Mouse (Mus musculus): ENCODE results near the gene Fggy.
A peak's percentile ranks its signal among the peaks of the same experiment; 100 is the strongest.

The Fggy gene

DNA sequence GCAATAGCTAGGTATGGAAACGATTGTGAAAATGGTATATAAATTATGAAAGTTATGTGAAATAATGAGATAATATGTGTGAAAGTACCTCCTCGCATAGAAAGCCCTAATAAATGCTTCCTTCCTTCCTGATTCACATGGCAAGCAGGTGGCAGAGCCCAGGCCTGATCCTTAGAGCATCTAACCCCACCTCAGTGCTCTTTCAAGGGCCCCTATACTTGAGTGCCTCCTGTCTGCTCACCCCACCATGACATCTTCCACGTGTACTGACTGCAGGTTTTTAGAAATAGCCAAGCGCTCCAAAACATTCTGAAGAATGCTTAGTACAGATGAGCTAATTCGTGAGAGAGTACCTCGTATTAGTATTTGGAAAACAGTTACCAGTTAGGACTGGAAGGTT, 311.0 kb downstream of the Fggy start:
- H3K4me1 ChIP-seq (replicated peaks; ENCODE audit: low read depth, low read length): no peaks in the 10 kb centered on the region
- H3K9me3 ChIP-seq (ENCODE audit: low read length): no peaks in the 10 kb centered on the region
- TF ChIP-seq CTCF (conservative IDR thresholded peaks at IDR 0.05; ENCODE audit: low read length): no peak
- no peak for TF ChIP-seq NANOG (IDR thresholded peaks at IDR 0.05; ENCODE audit: borderline replicate concordance, low read length)
- no peak for TF ChIP-seq POU5F1 (IDR thresholded peaks at IDR 0.05; ENCODE audit: borderline replicate concordance, low read length)
- no peaks in the 10 kb centered on the region for H3K27me3 ChIP-seq (ENCODE audit: insufficient read depth, low read length)
- H3K36me3 ChIP-seq (ENCODE audit: insufficient read depth, low read length): no peaks in the 10 kb centered on the region
- no peak overlapping the region for H3K4me3 ChIP-seq (replicated peaks; ENCODE audit: low read length)

DNA sequence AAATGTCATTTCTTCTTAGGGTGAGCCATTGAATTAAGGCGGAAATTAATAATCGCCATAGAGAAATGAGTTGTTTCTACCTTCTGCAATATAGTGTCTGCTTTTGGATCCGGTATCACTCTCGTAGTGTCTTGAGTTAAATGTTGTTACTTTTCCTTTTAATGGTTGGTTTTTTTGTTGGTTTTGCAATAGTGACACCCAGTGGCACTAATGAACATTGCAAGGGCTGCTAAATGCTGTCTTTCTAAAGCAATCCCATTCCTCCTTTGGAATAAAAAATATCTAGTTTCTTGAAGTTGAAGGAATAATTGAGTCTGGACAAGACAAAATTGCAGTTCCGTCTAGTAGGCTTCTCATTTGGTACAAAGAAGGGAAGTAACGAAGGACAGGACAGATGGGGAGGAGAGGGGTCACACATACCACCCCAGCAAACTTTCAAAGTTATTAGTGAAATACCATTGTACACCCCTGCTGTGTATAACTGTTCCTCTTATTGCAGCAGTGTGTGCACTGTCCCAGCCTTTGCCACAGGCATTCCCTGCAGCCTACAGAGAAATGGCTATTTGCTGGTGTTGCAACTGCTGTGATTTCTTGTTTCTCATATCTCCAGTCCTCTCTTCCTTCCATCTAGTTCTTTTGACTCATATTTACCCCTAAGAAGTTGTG, 314.0 kb downstream of the Fggy start:
- Histone ChIP-seq H3K27me3 (ENCODE audit: insufficient read depth, low read length) (no peaks in the 10 kb centered on the region), H3K4me1 (replicated peaks; ENCODE audit: low read depth, low read length) (no peaks in the 10 kb centered on the region), H3K4me3 (replicated peaks; ENCODE audit: low read length) (no peak overlapping the region), H3K9me3 (ENCODE audit: low read length) (no peaks in the 10 kb centered on the region), H3K36me3 (ENCODE audit: insufficient read depth, low read length) (no peaks in the 10 kb centered on the region)
- peak; percentile 92 for TF ChIP-seq CTCF (conservative IDR thresholded peaks at IDR 0.05; ENCODE audit: low read length)
- no peak for TF ChIP-seq NANOG (IDR thresholded peaks at IDR 0.05; ENCODE audit: borderline replicate concordance, low read length)

DNA sequence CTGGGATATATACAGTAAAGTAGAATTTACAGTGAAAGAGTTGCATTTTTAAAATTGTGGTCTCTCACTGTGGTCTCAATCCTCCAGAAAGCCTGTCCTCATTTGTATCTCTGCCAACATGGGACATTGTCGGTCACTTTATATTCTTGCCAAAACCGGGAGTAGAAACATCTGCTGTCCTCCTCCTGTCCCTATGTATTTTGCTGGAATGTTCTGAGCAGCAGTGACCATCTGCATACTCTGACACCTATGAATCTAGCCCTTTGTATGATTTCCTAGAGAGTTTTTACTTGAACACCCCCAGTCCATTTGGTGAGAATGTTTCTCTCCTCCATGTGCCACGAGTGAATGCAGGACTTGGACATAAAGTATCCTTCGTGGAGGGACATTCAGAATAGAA, 318.6 kb downstream of the Fggy start:
- Histone ChIP-seq H3K4me3 (replicated peaks; ENCODE audit: low read length) (no peak overlapping the region), H3K36me3 (ENCODE audit: insufficient read depth, low read length) (no peaks in the 10 kb centered on the region), H3K4me1 (replicated peaks; ENCODE audit: low read depth, low read length) (no peaks in the 10 kb centered on the region; the same call in 1 of the 2 replicates), H3K27me3 (ENCODE audit: insufficient read depth, low read length) (no peaks in the 10 kb centered on the region), H3K9me3 (ENCODE audit: low read length) (no peaks in the 10 kb centered on the region)
- TF ChIP-seq NANOG (IDR thresholded peaks at IDR 0.05; ENCODE audit: borderline replicate concordance, low read length) (no peak), POU5F1 (IDR thresholded peaks at IDR 0.05; ENCODE audit: borderline replicate concordance, low read length) (no peak), CTCF (conservative IDR thresholded peaks at IDR 0.05; ENCODE audit: low read length) (no peak)

DNA sequence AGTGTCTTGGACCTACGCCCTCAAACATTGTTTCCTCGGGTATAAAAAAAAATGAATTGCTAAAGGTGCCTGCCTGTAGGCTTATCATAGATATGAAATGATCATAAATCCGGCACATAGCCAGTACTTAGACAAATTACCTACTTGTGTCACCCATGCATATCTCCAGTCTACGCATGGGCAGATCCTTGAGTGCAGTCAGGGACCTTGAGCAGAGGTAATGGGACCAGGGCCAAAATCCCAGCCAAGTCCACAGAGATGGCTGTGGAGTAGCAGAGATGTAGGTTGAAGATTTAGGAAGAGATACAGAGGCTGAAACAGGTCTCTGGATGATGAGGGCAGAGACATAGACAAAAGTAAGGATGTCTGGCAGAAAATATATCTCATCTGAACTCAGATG, 320.1 kb downstream of the Fggy start:
- TF ChIP-seq NANOG (IDR thresholded peaks at IDR 0.05; ENCODE audit: borderline replicate concordance, low read length) (no peak), CTCF (conservative IDR thresholded peaks at IDR 0.05; ENCODE audit: low read length) (no peak), POU5F1 (IDR thresholded peaks at IDR 0.05; ENCODE audit: borderline replicate concordance, low read length) (no peak)
- H3K4me3 ChIP-seq (replicated peaks; ENCODE audit: low read length): no peak overlapping the region
- no peaks in the 10 kb centered on the region for H3K27me3 ChIP-seq (ENCODE audit: insufficient read depth, low read length)
- H3K9me3 ChIP-seq (ENCODE audit: low read length): no peaks in the 10 kb centered on the region
- H3K36me3 ChIP-seq (ENCODE audit: insufficient read depth, low read length): no peaks in the 10 kb centered on the region
- no peaks in the 10 kb centered on the region; the same call in 1 of the 2 replicates for H3K4me1 ChIP-seq (replicated peaks; ENCODE audit: low read depth, low read length)

DNA sequence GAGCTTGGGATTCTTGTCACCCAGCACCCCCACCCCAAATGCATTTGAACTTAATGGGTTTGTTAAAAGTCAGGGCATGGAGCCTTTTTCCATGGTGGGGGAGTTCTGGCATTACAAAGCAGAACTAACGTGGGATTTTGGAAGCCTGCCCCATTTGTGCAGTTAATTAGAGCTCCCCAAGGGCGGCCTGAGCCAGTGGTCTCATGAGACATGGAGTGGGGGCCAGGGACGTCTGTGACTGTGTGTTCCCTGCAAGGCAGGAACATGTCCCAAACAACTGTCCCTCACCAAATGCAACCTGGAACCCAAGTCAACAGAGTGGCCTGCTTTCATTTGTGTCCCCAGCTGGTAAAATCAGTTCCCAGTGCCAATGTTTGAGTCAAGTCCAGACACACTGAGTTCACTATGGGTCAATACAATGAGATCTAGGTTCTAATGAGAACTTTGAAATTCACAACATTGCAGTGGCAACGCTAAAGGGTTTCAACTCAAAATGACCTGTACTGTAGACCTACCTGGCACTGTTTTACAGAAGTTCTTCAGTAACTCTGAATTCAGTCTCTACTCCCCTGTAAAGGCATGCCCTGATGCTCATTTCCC, 324.5 kb downstream of the Fggy start:
- Histone ChIP-seq H3K4me3 (replicated peaks; ENCODE audit: low read length) (no peak overlapping the region), H3K27me3 (ENCODE audit: insufficient read depth, low read length) (no peaks in the 10 kb centered on the region), H3K9me3 (ENCODE audit: low read length) (no peaks in the 10 kb centered on the region), H3K4me1 (replicated peaks; ENCODE audit: low read depth, low read length) (no peaks in the 10 kb centered on the region; the same call in 1 of the 2 replicates), H3K36me3 (ENCODE audit: insufficient read depth, low read length) (no peaks in the 10 kb centered on the region)
- TF ChIP-seq CTCF (conservative IDR thresholded peaks at IDR 0.05; ENCODE audit: low read length) (no peak), NANOG (IDR thresholded peaks at IDR 0.05; ENCODE audit: borderline replicate concordance, low read length) (no peak), POU5F1 (IDR thresholded peaks at IDR 0.05; ENCODE audit: borderline replicate concordance, low read length) (no peak)

DNA sequence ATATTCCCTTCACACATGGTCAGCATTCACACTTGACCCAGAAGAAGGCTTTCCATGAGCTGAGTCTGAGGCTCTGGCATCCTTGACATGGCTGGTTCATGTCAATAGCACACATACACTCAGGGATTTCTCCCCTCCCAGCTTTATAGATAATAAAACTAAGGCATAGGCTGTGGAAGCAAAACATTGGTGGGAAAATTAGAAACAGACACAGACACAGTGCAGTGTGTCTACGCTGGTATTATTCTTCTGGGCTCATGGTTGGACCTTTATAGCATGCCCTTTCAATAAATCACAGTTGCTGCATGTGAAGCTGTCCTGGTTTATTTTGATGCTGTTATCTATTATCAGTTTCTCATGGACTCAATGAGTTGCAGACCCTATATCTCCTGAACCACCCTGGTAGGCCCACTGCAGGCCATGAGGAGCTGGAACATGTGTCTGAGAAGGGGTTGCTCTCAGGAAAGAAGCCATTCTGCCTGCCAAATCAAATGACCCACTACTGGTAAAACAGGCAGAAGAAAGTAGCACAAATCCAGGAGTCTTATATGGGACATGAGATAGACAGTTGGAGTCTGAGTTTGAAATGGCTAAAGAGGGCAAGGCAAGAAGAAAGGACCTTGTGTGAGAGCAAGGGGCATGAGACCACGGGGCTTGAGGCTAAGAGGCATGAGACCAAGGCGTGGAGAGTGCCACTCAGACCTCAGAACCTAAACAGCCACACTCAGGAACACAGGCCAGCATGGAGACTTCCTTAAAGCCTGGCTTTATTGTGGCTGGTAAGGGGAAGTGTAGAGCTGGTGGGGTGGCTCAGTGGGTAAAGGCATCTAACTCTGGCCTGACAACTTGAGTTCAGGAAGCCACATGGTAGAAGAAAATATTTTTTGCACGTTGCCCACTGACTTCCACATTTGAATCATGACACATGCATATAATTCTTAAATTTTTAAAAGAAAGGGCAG, 327.2 kb downstream of the Fggy start:
- Histone ChIP-seq H3K36me3 (ENCODE audit: insufficient read depth, low read length) (no peaks in the 10 kb centered on the region), H3K4me1 (replicated peaks; ENCODE audit: low read depth, low read length) (no peaks in the 10 kb centered on the region), H3K27me3 (ENCODE audit: insufficient read depth, low read length) (no peaks in the 10 kb centered on the region), H3K9me3 (ENCODE audit: low read length) (no peaks in the 10 kb centered on the region), H3K4me3 (replicated peaks; ENCODE audit: low read length) (no peak overlapping the region)
- TF ChIP-seq NANOG (IDR thresholded peaks at IDR 0.05; ENCODE audit: borderline replicate concordance, low read length) (no peak), CTCF (conservative IDR thresholded peaks at IDR 0.05; ENCODE audit: low read length) (no peak), POU5F1 (IDR thresholded peaks at IDR 0.05; ENCODE audit: borderline replicate concordance, low read length) (no peak)

DNA sequence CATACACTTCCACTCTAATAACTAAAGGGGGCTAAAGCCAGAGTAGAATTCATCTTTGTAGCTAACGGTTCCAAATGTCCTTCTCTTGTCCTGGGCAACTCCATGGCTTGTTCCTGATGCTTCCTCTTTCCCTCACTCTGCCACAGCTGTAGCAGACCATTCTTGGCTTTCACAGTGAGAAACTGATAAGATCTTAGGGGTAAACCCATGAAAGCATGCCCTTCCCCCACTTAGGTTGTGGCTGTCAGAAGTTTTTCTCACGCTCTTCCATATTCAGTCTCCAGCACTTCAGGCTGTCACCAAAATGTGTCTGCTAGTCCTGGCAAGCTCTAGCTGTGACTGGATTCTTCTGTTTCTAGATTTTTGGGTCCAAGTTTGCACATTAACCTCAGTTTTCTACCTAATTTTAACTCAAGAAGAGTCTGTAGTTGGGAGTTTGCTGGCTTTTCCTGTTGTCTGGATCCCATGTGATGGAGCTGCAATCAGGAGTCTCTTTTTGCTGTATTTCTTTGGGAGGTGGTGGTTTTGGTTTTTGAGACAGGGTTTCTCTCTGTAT, 338.0 kb downstream of the Fggy start:
- Histone ChIP-seq H3K4me3 (replicated peaks; ENCODE audit: low read length) (no peak overlapping the region), H3K36me3 (ENCODE audit: insufficient read depth, low read length) (no peaks in the 10 kb centered on the region), H3K27me3 (ENCODE audit: insufficient read depth, low read length) (no peaks in the 10 kb centered on the region), H3K4me1 (replicated peaks; ENCODE audit: low read depth, low read length) (peaks cover 5% of the 10 kb centered on the region), H3K9me3 (ENCODE audit: low read length) (no peaks in the 10 kb centered on the region)
- no peak for TF ChIP-seq CTCF (conservative IDR thresholded peaks at IDR 0.05; ENCODE audit: low read length)
- TF ChIP-seq NANOG (IDR thresholded peaks at IDR 0.05; ENCODE audit: borderline replicate concordance, low read length): no peak
- TF ChIP-seq POU5F1 (IDR thresholded peaks at IDR 0.05; ENCODE audit: borderline replicate concordance, low read length): no peak

DNA sequence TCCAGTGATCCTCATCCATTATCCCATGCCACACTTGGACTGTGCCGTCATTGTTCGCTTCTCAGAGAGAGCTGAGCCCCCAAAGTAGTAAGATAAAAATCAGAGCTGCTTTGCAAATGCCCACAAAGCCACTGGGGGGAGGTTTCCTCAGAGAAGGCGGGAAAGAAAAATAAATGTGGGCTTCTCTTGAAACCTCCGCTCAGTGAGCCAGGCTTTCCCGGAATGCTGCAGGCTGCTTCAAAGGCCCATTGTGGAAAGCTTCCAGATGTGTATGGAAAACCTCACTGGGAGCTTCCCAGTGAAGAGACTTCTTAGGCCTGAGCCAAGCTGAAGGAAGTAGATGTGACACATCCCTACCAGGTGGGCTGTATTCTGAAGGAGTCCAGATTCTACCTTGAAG, 339.3 kb downstream of the Fggy start:
- Histone ChIP-seq H3K4me1 (replicated peaks; ENCODE audit: low read depth, low read length) (peaks cover 16% of the 10 kb centered on the region), H3K27me3 (ENCODE audit: insufficient read depth, low read length) (no peaks in the 10 kb centered on the region), H3K9me3 (ENCODE audit: low read length) (no peaks in the 10 kb centered on the region), H3K4me3 (replicated peaks; ENCODE audit: low read length) (no peak overlapping the region), H3K36me3 (ENCODE audit: insufficient read depth, low read length) (no peaks in the 10 kb centered on the region)
- TF ChIP-seq NANOG (IDR thresholded peaks at IDR 0.05; ENCODE audit: borderline replicate concordance, low read length): no peak
- TF ChIP-seq CTCF (conservative IDR thresholded peaks at IDR 0.05; ENCODE audit: low read length): no peak
- no peak for TF ChIP-seq POU5F1 (IDR thresholded peaks at IDR 0.05; ENCODE audit: borderline replicate concordance, low read length)
